ENCODE assay signal across 8 mouse cellular contexts in the genomic region with DNA sequence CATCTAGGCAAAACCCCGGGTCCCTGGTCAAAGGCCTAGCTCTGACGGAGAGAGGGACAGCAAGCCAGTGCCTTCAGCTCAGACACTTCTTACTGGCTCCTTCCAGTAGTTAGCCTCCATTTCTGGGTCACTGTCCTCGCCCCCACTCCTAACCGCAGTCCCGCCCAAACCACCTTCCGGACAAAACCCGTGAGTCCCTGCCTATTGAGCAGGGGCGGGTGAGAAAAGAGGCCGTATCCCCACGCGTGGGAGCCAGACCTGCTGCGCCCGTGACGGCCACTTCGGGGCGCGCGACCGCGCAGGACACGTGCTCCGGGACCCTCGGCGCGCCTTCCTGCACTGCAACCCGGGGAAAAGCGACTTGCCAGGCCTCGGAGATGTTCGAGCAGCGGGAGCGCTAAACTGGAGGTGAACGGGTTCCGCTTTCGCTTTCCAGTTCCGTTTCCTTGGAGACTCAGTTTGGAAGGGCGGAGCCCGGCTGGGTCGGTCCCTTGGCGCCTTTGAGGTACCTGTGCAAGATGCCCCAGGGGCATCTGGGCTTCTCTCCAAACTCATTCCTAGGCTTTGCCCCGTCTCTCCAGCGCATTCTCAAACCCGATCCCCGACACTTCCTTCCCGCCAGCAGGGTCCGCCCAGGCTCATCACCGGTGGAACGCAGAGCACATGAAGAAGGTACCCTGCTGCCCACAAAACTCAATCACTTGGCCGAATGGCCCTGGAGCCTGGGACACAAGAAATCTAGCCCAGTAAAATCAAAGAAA. TPM values are rescaled to one million over a fixed set of nuclear protein-coding genes. Genes with fewer than 3 reads are reported as not detected.
DNase-seq lines count a peak whose midpoint lies in the region; ATAC-seq and TF ChIP-seq lines count a peak whose summit lies in the region.

Gene Rbm43 (minus strand): TSS at position 590 of the 761 bp plus-strand sequence.

- TF ChIP-seq EP300 in MEL (IDR thresholded peaks at IDR 0.05; ENCODE audit: low read depth in 1 of 2, low read length in 2 of 2), result peak; percentile 6 to 53; a peak in 3 of 4 replicates

- H3K9ac ChIP-seq in MEL (ENCODE audit: control insufficient read depth, low read depth, low read length, poor library complexity, severe bottlenecking), result peak within 1 kb of the TSS; percentile 89
- H3K9ac ChIP-seq in forebrain, embryonic 15.5 days (replicated peaks), result peak within 1 kb of the TSS; percentile 57
- peak within 1 kb of the TSS; percentile 46 for H3K9ac ChIP-seq in neural tube, embryonic 14.5 days (replicated peaks; ENCODE audit: low read depth, low read length)

- H3K27ac ChIP-seq in MEL (ENCODE audit: control insufficient read depth, low read depth, low read length), result peak within 1 kb of the TSS; percentile 97
- no peak within 1 kb of the TSS for H3K27ac ChIP-seq in forebrain, embryonic 15.5 days (replicated peaks)
- no peak within 1 kb of the TSS for H3K27ac ChIP-seq in neural tube, embryonic 14.5 days (ENCODE audit: low read depth, low read length)

- H3K4me2 ChIP-seq in forebrain, embryonic 15.5 days (replicated peaks), result peak within 1 kb of the TSS; percentile 79
- H3K4me2 ChIP-seq in neural tube, embryonic 14.5 days (ENCODE audit: low read depth, low read length), result peak within 1 kb of the TSS; percentile 92

- H3K36me3 ChIP-seq in MEL (ENCODE audit: control insufficient read depth in 1 of 2, insufficient read depth in 2 of 2, low read length in 2 of 2), result peaks cover 16 to 52% of the 10 kb centered on the region in 2 experiments
- H3K36me3 ChIP-seq in forebrain, embryonic 15.5 days, result no peaks in the 10 kb centered on the region
- no peaks in the 10 kb centered on the region for H3K36me3 ChIP-seq in neural tube, embryonic 14.5 days (ENCODE audit: control insufficient read depth, insufficient read depth, low read length)

- no peaks in the 10 kb centered on the region for H3K27me3 ChIP-seq in MEL (ENCODE audit: control insufficient read depth in 1 of 2, insufficient read depth in 2 of 2, low read length in 2 of 2)
- H3K27me3 ChIP-seq in forebrain, embryonic 15.5 days, result no peaks in the 10 kb centered on the region
- H3K27me3 ChIP-seq in neural tube, embryonic 14.5 days (ENCODE audit: control insufficient read depth, insufficient read depth, low read length), result no peaks in the 10 kb centered on the region

- peaks cover 36 to 46% of the 10 kb centered on the region in 2 experiments for H3K4me1 ChIP-seq in MEL (ENCODE audit: control insufficient read depth in 1 of 2, insufficient read depth in 2 of 2, low read length in 2 of 2)
- peaks cover 3% of the 10 kb centered on the region; the same call in 1 of the 2 replicates for H3K4me1 ChIP-seq in forebrain, embryonic 15.5 days
- H3K4me1 ChIP-seq in neural tube, embryonic 14.5 days (ENCODE audit: control insufficient read depth, insufficient read depth, low read length), result no peaks in the 10 kb centered on the region

- peaks cover 36% of the 10 kb centered on the region for H3K79me2 ChIP-seq in MEL (ENCODE audit: control insufficient read depth, insufficient read depth, low read length, poor library complexity)

- intact Hi-C loops in heart, postnatal 14 days (cut with DNase I), result loop anchor here (5.0 kb wide), 2 partner anchors 38 to 138 kb away; partner anchors contain the start of genes Nmi and Rif1

- WGBS in forebrain, embryonic 15.5 days, result under 1% methylated on average over 48 of the region's 48 CpGs
- WGBS in neural tube, embryonic 14.5 days, result 1% methylated on average over 48 of the region's 48 CpGs

- peak; percentile 88 for ATAC-seq in forebrain, embryonic 15.5 days (replicated peaks)
- peak; percentile 89 for ATAC-seq in neural tube, embryonic 14.5 days (ENCODE audit: low read depth)

- TF ChIP-seq CTCF in MEL (IDR thresholded peaks at IDR 0.05 in 2 of 3, conservative IDR thresholded peaks at IDR 0.05 in 1 of 3; ENCODE audit: control insufficient read depth in 1 of 3, insufficient read depth in 1 of 3, low read depth in 2 of 3, low read length in 3 of 3, poor library complexity in 1 of 3, severe bottlenecking in 1 of 3), result peak in 2 of 3 experiments; percentile 15 to 30; a peak in 3 of 6 replicates

- TF ChIP-seq RAD21 in MEL (IDR thresholded peaks at IDR 0.05; ENCODE audit: low read depth, low read length), result no peak

- TF ChIP-seq POLR2A in MEL (IDR thresholded peaks at IDR 0.05; ENCODE audit: control insufficient read depth in 1 of 2, insufficient read depth in 1 of 2, low read depth in 1 of 2, low read length in 2 of 2, poor library complexity in 1 of 2), result peak; percentile 81 to 83

- peak within 1 kb of the TSS; percentile 73 to 88 for H3K4me3 ChIP-seq in MEL (ENCODE audit: control insufficient read depth in 1 of 2, insufficient read depth in 1 of 2, low read depth in 2 of 2, low read length in 2 of 2)
- peak within 1 kb of the TSS; percentile 56 for H3K4me3 ChIP-seq in forebrain, embryonic 15.5 days
- peak within 1 kb of the TSS; percentile 49 for H3K4me3 ChIP-seq in neural tube, embryonic 14.5 days (ENCODE audit: low read depth, low read length)

- H3K9me3 ChIP-seq in MEL (replicated peaks; ENCODE audit: insufficient read depth, low read length), result no peaks in the 10 kb centered on the region
- H3K9me3 ChIP-seq in forebrain, embryonic 15.5 days, result no peaks in the 10 kb centered on the region
- no peaks in the 10 kb centered on the region for H3K9me3 ChIP-seq in neural tube, embryonic 14.5 days (ENCODE audit: control insufficient read depth, low read length)

- DNase-seq in MEL (ENCODE audit: low read depth, low spot score), result peak; percentile 97
- peak; percentile 79 to 85 for DNase-seq in cerebellum, adult 18-20 months
- DNase-seq in heart, postnatal 14 days, result peak; percentile 73 to 78
- peak; percentile 76 for DNase-seq in layer of hippocampus, adult 11-12 months (ENCODE audit: low spot score)
- peak; percentile 80 to 83 for DNase-seq in lung, adult 18-20 months
- peak; percentile 83 for DNase-seq in testis, postnatal 10 days (ENCODE audit: low spot score)

TF ChIP-seq in MEL, 35 proteins besides CTCF, POLR2A, EP300 and RAD21:
- TF ChIP-seq HCFC1 (IDR thresholded peaks at IDR 0.05; ENCODE audit: low read depth, low read length), result peak; percentile 59; the same call in 1 of the 2 replicates
- 0 out of 2 replicates have a peak, but pooled peaks have one; percentile 53 for TF ChIP-seq CHD1 (IDR thresholded peaks at IDR 0.05; ENCODE audit: low read depth, low read length)
- TF ChIP-seq MXI1 (IDR thresholded peaks at IDR 0.05; ENCODE audit: low read depth, low read length), result peak; percentile 95
- TF ChIP-seq USF1 (IDR thresholded peaks at IDR 0.05; ENCODE audit: low read depth, low read length), result peak; percentile 64
- peak; percentile 47; the same call in 1 of the 2 replicates for TF ChIP-seq E2F4 (IDR thresholded peaks at IDR 0.05; ENCODE audit: borderline replicate concordance, low read depth, low read length)
- TF ChIP-seq SIN3A (IDR thresholded peaks at IDR 0.05; ENCODE audit: low read length), result peak; percentile 89
- TF ChIP-seq MAX (IDR thresholded peaks at IDR 0.05; ENCODE audit: low read length), result peak; percentile 89
- TF ChIP-seq ELF1 (IDR thresholded peaks at IDR 0.05; ENCODE audit: low read depth, low read length), result peak; percentile 59; the same call in 1 of the 2 replicates
- TF ChIP-seq TCF12 (IDR thresholded peaks at IDR 0.05; ENCODE audit: low read depth, low read length), result peak; percentile 48
- peak; percentile 70; the same call in 1 of the 2 replicates for TF ChIP-seq POLR2AphosphoS2 (IDR thresholded peaks at IDR 0.05; ENCODE audit: low read length)
- TF ChIP-seq POLR2AphosphoS5 (IDR thresholded peaks at IDR 0.05; ENCODE audit: borderline replicate concordance, low read depth, low read length), result no peak
- peak; percentile 60 for TF ChIP-seq NELFE (IDR thresholded peaks at IDR 0.05; ENCODE audit: low read depth, low read length)
- 0 out of 2 replicates have a peak, but pooled peaks have one; percentile 6 for TF ChIP-seq RCOR1 (IDR thresholded peaks at IDR 0.05; ENCODE audit: low read depth, low read length)
- peak; percentile 80 for TF ChIP-seq MYC (IDR thresholded peaks at IDR 0.05; ENCODE audit: low read depth, low read length)
- peak; percentile 40; the same call in 1 of the 2 replicates for TF ChIP-seq MAZ (IDR thresholded peaks at IDR 0.05; ENCODE audit: low read depth, low read length)
- peak; percentile 53; the same call in 1 of the 2 replicates for TF ChIP-seq TBP (IDR thresholded peaks at IDR 0.05; ENCODE audit: low read depth, low read length)
- TF ChIP-seq TAL1 (IDR thresholded peaks at IDR 0.05; ENCODE audit: low read length), result no peak
- 0 out of 2 replicates have a peak, but pooled peaks have one; percentile 7 for TF ChIP-seq MYB (IDR thresholded peaks at IDR 0.05; ENCODE audit: low read depth, low read length)
- peak; percentile 90; the same call in 1 of the 2 replicates for TF ChIP-seq UBTF (IDR thresholded peaks at IDR 0.05; ENCODE audit: borderline replicate concordance, insufficient read depth, low read depth, low read length)
- peak; percentile 36; the same call in 1 of the 2 replicates for TF ChIP-seq BHLHE40 (IDR thresholded peaks at IDR 0.05; ENCODE audit: borderline replicate concordance, low read depth, low read length)
- TF ChIP-seq ZKSCAN1 (IDR thresholded peaks at IDR 0.05; ENCODE audit: low read depth, low read length), result no peak
- no peak for TF ChIP-seq USF2 (IDR thresholded peaks at IDR 0.05; ENCODE audit: borderline replicate concordance in 1 of 2, insufficient read depth in 1 of 2, low read depth in 1 of 2, low read length in 2 of 2)
- no peak for TF ChIP-seq GATA1 (IDR thresholded peaks at IDR 0.05; ENCODE audit: low read depth, low read length)
- TF ChIP-seq ETS1 (IDR thresholded peaks at IDR 0.05; ENCODE audit: low read depth, low read length), result peak; percentile 69
- TF ChIP-seq KAT2A (conservative IDR thresholded peaks at IDR 0.05; ENCODE audit: low read depth, low read length), result peak; percentile 40; the same call in 1 of the 2 replicates

RNA-seq across cellular contexts. Expression of gene Rbm43, which starts in this region (rescaled TPM):
- 35.4 and 37.9 TPM in 2 replicates for total RNA-seq in MEL (2012; rRNA removed)
- 100 to 1,000 TPM in 1 of 2 experiments, 10 to 100 TPM in 1; 64.3 to 321 TPM for polyA plus RNA-seq in MEL (2012; ENCODE audit: insufficient read depth in 1 of 2, insufficient read length in 2 of 2, low read depth in 1 of 2, low replicate concordance in 2 of 2, missing spikeins in 1 of 2)
- polyA plus RNA-seq in forebrain, embryonic 15.5 days (2015; fragmentation: Nextera tagmentation; extraction: Ambion mirVana), result 5.5 and 6.3 TPM in 2 replicates
- 1 to 10 TPM; 4.9 to 5.1 TPM for total RNA-seq in heart, postnatal 14 days (2021)
- 4.8 and 5.8 TPM in 2 replicates for polyA plus RNA-seq in neural tube, embryonic 14.5 days (2014; fragmentation: Nextera tagmentation; extraction: Ambion mirVana)
